Mouse (Mus musculus): ENCODE measurements around the gene Zfp654. TPM values are rescaled to one million over a fixed set of nuclear protein-coding genes. Genes with fewer than 3 reads are reported as not detected.

Zfp654 gene
- polyA plus RNA-seq, 1 experiment from 2014 or later = 6.2 TPM

DNA sequence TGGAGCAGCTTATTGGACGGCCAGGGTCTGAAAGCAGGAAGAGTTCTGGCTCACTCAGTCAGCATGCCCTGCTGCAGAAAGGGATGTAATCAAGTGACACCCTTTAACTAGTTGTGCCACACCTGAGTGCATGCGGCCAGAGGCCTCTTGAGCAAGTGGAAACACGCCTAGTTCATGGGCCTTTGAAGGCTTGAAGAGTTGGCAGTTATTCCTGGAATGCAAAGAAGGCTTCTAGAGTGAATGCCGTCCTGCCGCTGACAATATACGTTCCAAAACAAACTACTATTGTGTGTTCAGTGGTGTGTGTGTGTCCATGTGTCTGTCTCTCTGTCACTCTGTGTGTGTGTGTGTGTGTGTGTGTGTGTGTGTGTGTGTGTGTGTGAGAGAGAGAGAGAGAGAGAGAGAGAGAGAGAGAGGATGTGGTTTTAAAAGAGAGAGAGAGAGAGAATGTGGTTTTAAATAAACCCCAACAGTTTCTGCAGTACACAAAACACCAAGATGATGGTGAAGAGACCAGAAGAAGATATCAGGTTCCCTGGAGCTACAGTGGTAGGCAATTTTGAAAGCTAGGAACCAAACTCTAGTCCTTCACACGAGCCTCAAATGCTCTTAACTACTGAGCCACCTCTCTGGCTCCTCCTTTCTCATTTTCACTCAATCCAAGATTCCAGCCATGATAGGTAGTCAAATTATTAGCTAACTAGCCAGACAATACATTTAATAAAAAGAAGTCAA is 93.6 kb downstream of the Zfp654 start:
- Histone ChIP-seq H3K4me3 (no peak overlapping the region), H3K9ac (no peak overlapping the region), H3K36me3 (peaks cover 11% of the 10 kb centered on the region), H3K9me3 (peaks cover under 1% of the 10 kb centered on the region; the same call in 1 of the 2 replicates), H3K27me3 (no peaks in the 10 kb centered on the region), H3K4me1 (no peaks in the 10 kb centered on the region), H3K4me2 (no peak overlapping the region), H3K27ac (no peak overlapping the region)
- ATAC-seq (ENCODE audit: insufficient number of reproducible peaks, insufficient read depth, low FRiP score, low TSS enrichment, low read depth) = no peak
- WGBS = 78% methylated on average over 7 of the region's 7 CpGs

DNA sequence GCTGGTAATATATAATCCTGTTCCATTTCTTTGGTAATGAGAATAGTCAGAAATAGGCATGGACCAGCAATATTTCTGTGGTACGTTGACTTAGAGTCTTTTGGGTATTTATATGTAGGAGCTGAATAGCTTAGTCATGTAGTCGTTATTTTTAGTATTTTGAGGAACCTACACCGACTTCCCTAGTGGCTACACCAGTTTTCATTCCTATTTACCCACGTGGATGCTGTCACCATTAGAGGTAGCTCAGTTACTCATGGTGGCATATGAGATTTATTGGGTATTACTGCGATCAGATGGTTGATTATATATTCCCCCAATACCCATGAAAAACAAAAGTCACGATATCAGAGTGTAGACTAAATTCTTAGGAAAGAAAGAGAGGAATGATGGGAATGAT is 95.1 kb downstream of the Zfp654 start:
- Histone ChIP-seq H3K27ac (no peak overlapping the region), H3K27me3 (no peaks in the 10 kb centered on the region)
- 80% methylated on average over 6 of the region's 6 CpGs for WGBS

DNA sequence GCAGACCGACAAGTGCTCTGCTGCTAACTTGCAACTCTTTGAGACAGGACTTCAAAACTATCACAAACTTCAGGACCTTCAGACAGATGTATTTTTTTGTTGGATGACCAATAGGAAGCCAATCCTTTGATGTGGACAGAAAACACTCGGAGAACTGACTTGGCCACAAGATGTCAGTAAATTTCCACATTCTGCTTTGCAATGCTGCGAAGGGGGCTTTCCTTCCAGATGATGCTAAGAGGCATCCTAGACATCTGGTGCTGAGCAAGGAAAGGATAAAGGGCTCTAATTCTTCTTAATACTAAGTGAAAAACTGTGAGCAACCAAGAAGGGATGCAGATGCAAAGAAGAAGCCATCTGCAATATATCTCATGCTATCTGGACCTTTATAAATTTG is 96.7 kb downstream of the Zfp654 start:
- no peak overlapping the region for H3K4me3 ChIP-seq
- ATAC-seq (ENCODE audit: insufficient number of reproducible peaks, insufficient read depth, low FRiP score, low TSS enrichment, low read depth) = no peak
- H3K4me1 ChIP-seq = no peaks in the 10 kb centered on the region
- WGBS = 40% methylated on average over 3 of the region's 3 CpGs
- no peaks in the 10 kb centered on the region for H3K36me3 ChIP-seq
- H3K27me3 ChIP-seq = no peaks in the 10 kb centered on the region
- no peaks in the 10 kb centered on the region for H3K9me3 ChIP-seq
- no peak overlapping the region for H3K4me2 ChIP-seq
- no peak overlapping the region for H3K27ac ChIP-seq
- H3K9ac ChIP-seq = no peak overlapping the region

More for the DNA sequence above, 95.1 kb downstream of the Zfp654 start:
- Histone ChIP-seq H3K36me3 (0 out of 2 replicates have a peak, but pooled peaks cover 4% of the 10 kb centered on the region), H3K4me2 (no peak overlapping the region), H3K9ac (no peak overlapping the region), H3K4me3 (no peak overlapping the region), H3K4me1 (no peaks in the 10 kb centered on the region), H3K9me3 (no peaks in the 10 kb centered on the region)
- no peak for ATAC-seq (ENCODE audit: insufficient number of reproducible peaks, insufficient read depth, low FRiP score, low TSS enrichment, low read depth)

DNA sequence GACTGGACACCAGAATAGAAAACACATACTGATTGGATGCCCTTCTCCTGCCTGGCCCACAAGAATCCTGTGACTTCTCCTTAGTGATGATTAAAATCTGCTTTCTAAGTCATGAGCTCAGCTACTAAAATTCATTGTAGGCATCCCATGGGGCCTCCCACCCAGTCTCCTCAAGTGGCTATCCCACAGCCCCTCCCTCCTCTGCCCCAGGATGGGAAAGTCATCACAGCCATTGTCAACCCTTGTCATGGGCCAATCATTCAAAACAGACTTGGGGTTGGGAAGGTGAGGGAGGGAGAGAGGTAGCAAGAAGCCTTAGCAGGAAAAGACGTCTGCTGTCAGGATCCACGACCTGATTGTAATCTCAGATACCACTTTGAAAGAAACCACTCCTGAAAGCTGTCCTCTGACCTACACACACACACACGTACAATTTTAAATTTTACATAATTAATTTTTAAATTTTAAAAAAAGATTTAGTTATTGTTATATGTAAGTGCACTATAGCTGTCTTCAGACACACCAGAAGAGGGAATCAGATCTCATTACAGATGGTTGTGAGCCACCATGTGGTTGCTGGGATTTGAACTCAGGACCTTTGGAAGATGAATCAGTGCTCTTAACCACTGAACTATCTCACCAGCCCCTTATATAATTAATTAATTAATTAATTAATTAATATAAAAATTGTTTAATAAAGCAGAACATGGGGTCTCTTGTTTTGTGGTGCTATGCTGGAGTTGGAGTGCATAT is 97.3 kb downstream of the Zfp654 start:
- no peak overlapping the region for H3K4me3 ChIP-seq
- H3K9me3 ChIP-seq = no peaks in the 10 kb centered on the region
- no peaks in the 10 kb centered on the region for H3K27me3 ChIP-seq
- no peak for ATAC-seq (ENCODE audit: insufficient number of reproducible peaks, insufficient read depth, low FRiP score, low TSS enrichment, low read depth)
- H3K4me2 ChIP-seq = no peak overlapping the region
- 40% methylated on average over 3 of the region's 3 CpGs for WGBS
- H3K36me3 ChIP-seq = no peaks in the 10 kb centered on the region
- no peaks in the 10 kb centered on the region for H3K4me1 ChIP-seq
- no peak overlapping the region for H3K27ac ChIP-seq
- H3K9ac ChIP-seq = no peak overlapping the region

DNA sequence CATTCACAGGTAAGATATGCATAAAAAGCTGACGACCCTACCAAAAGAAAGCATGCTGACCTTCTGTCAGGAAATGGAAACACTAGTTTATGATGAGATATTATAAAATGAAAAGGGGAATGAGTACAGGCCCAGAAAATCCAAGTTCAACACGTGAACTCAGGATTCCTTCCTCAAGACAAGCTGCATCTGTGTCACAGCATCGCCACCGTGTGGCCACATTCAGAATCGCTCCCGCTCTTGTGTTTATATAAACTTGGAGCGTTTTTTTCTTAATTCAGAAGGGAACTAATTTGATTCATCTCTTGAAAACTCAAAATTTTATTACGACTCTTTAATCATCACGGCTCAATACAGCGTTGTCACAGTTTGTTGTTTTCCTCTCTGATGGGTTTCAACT is 103.2 kb downstream of the Zfp654 start:
- no peak overlapping the region for H3K9ac ChIP-seq
- H3K4me1 ChIP-seq = no peaks in the 10 kb centered on the region
- no peaks in the 10 kb centered on the region for H3K36me3 ChIP-seq
- H3K4me2 ChIP-seq = no peak overlapping the region
- H3K27me3 ChIP-seq = no peaks in the 10 kb centered on the region
- no peak overlapping the region for H3K4me3 ChIP-seq
- H3K9me3 ChIP-seq = no peaks in the 10 kb centered on the region; the same call in 1 of the 2 replicates
- WGBS = 9% methylated on average over 10 of the region's 10 CpGs
- ATAC-seq (ENCODE audit: insufficient number of reproducible peaks, insufficient read depth, low FRiP score, low TSS enrichment, low read depth) = no peak
- no peak overlapping the region for H3K27ac ChIP-seq

DNA sequence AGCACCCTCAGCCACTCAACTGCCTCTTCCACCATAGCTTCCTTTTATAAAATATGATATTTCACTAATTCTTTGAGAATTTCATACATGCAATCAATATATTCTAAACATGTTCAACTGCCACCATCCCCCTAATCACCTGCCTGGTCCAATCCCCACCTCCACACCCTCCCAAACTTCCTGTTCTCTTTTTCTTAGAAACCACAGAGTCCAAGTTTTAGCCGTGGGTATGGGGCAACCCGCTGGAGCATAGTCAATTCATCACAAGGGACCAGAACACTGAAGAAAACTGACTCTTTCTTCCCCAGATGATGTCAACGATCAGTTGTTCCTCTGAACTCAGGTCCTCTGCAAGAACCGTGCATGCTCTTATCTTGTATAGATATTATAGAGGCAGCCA is 106.4 kb downstream of the Zfp654 start:
- Histone ChIP-seq H3K9ac (no peak overlapping the region), H3K27me3 (no peaks in the 10 kb centered on the region), H3K4me1 (no peaks in the 10 kb centered on the region), H3K9me3 (no peaks in the 10 kb centered on the region; the same call in 1 of the 2 replicates), H3K27ac (no peak overlapping the region), H3K36me3 (no peaks in the 10 kb centered on the region), H3K4me2 (no peak overlapping the region), H3K4me3 (no peak overlapping the region)
- no peak for ATAC-seq (ENCODE audit: insufficient number of reproducible peaks, insufficient read depth, low FRiP score, low TSS enrichment, low read depth)
- 85% methylated on average over 4 of the region's 4 CpGs for WGBS

DNA sequence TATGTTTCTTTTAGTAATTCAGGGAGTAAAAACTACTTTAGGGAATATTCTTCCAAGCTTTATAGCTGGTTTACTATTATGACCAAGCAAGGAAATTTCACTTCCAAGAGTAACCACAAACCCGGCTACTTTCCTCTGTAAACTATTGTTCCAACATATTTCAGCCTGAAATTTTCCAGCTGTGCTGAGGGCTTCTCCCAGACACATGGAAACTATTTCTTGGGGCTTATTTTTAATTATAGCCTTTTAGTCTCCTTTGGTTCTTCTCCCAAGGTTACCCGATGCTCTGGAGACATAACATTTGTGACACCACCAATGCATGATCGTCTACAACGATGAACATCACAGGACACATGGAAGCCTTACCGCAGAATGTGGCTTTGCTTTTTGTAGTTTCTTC is 114.2 kb downstream of the Zfp654 start:
- Histone ChIP-seq H3K4me2 (no peak overlapping the region), H3K27me3 (0 out of 2 replicates have a peak, but pooled peaks cover 5% of the 10 kb centered on the region), H3K9ac (no peak overlapping the region), H3K4me1 (no peaks in the 10 kb centered on the region; the same call in 1 of the 2 replicates), H3K4me3 (no peak overlapping the region), H3K9me3 (no peaks in the 10 kb centered on the region), H3K27ac (no peak overlapping the region), H3K36me3 (no peaks in the 10 kb centered on the region)
- no peak for ATAC-seq (ENCODE audit: insufficient number of reproducible peaks, insufficient read depth, low FRiP score, low TSS enrichment, low read depth)
- WGBS = 31% methylated on average over 5 of the region's 5 CpGs

Other genes starting within 250 kb of the Zfp654 start
- gene Csnka2ip, start 249.2 kb downstream of the Zfp654 start, polyA plus RNA-seq (2015; fragmentation: Nextera tagmentation; extraction: Ambion mirVana) = not detected in 2 replicates
- gene 4930453N24Rik, start 80.5 kb downstream of the Zfp654 start, polyA plus RNA-seq (2015; fragmentation: Nextera tagmentation; extraction: Ambion mirVana) = 26.0 and 27.2 TPM in 2 replicates
- gene Cggbp1, start 344 bp upstream of the Zfp654 start, polyA plus RNA-seq (2015; fragmentation: Nextera tagmentation; extraction: Ambion mirVana) = 76.2 and 86.1 TPM in 2 replicates

All from embryonic facial prominence, embryonic 13.5 days (tissue).